Mouse (Mus musculus): Measurements from ENCODE around the gene S1pr2. TPM values are rescaled to one million over a fixed set of nuclear protein-coding genes. Genes with fewer than 3 reads are reported as not detected.

Gene S1pr2
- polyA plus RNA-seq, 1 experiment = 34.0 TPM

DNA sequence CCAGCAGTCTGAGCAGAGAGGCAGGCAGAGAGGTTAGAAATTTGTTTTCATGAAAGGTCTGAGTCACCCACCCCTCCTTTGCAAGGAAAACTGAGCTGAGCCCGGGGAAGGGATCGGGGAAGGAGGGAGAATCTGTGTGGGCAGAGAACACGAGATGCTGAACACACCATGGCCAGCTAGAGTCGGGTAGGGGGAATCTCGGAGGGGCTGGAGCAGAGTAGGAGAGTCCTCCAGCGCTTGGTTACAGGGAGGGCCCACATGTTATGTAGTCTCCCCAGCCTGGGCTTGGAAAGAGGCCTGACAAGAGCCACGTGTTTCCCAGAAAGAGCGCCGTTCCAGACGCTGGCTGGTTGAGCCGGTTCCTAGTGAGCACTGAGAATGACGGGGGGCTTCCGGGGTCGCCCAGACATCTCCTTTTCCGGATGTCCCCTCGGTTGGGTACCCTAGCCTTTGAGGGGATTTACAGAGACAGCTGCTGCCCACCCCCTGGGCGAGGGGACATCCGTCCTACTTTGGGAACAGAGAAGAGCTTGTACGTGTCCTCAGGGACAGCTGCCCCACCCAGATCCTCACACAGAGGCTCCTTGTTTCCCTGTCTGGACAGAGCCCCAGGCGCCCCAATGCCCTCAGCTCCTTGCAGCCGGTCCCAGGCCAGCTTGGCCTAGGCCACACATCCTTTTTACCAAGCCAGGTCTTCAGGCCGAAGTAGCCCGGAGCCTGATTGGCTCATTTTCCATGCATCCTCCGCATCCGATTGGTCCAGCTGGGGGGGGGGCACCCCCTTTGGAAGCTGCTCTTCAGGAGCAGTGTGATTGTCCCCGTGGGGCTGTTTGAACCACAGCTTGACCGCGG lies 4.2 kb downstream of the S1pr2 start:
- H3K4me1 ChIP-seq (ENCODE audit: control insufficient read depth, insufficient read depth, low read length) = peaks cover 14% of the 10 kb centered on the region
- H3K4me3 ChIP-seq (ENCODE audit: insufficient read depth, low read length) = peak overlapping the region; percentile 3; the same call in 1 of the 2 replicates
- no peak for TF ChIP-seq CTCF (IDR thresholded peaks at IDR 0.05; ENCODE audit: borderline replicate concordance, insufficient read depth, low read length)
- TF ChIP-seq POLR2A (IDR thresholded peaks at IDR 0.05; ENCODE audit: low read depth, low read length) = peak; percentile 74
- peak overlapping the region; percentile 97 for H3K27ac ChIP-seq (ENCODE audit: insufficient read depth, low read length)

DNA sequence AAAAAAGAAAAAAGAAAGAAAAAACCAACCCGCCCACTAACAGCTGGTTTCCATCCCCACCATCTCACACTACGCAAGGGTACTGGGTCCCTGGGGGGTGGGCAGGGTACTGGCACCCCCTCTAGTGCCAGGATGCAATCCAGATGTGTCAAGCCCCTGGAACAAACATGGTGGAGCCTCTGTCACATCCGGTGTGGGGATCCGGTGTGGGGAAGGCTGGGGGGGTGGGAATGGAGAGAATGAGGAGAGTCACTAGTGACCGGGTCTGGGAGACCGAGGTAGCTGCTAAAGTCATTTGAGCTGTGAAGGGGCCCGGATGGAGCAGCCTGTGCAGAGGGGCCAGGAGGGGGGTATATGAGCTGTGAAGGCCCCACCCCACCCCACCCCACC lies 4.8 kb downstream of the S1pr2 start:
- Histone ChIP-seq H3K4me1 (ENCODE audit: control insufficient read depth, insufficient read depth, low read length) (peaks cover 14% of the 10 kb centered on the region), H3K27ac (ENCODE audit: insufficient read depth, low read length) (peak overlapping the region; percentile 97), H3K4me3 (ENCODE audit: insufficient read depth, low read length) (no peak overlapping the region)
- TF ChIP-seq POLR2A (IDR thresholded peaks at IDR 0.05; ENCODE audit: low read depth, low read length) (no peak), CTCF (IDR thresholded peaks at IDR 0.05; ENCODE audit: borderline replicate concordance, insufficient read depth, low read length) (no peak)

DNA sequence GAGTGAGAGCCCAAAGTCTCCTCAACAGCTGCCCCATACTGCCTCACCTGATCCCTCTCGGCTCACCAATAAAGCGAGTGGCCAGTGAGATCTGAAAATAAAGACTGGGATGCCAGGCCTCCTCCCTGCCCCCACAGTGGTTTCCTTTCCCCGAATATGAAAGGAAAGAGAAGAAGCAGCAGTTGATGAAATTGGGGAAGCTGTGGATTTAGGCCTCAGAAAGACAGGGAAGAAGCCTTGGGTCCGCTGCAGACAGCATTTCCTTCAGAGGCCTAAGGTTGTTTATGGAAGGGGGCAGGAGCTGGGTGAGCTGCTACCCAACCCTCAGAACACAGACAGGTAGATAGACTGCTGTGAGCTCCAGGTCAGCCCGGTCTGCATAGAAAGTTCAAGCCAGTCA lies 9.8 kb downstream of the S1pr2 start:
- no peak overlapping the region for H3K27ac ChIP-seq (ENCODE audit: insufficient read depth, low read length)
- H3K4me3 ChIP-seq (ENCODE audit: insufficient read depth, low read length) = no peak overlapping the region
- peaks cover 5% of the 10 kb centered on the region; the same call in 1 of the 2 replicates for H3K4me1 ChIP-seq (ENCODE audit: control insufficient read depth, insufficient read depth, low read length)
- TF ChIP-seq POLR2A (IDR thresholded peaks at IDR 0.05; ENCODE audit: low read depth, low read length) (no peak), CTCF (IDR thresholded peaks at IDR 0.05; ENCODE audit: borderline replicate concordance, insufficient read depth, low read length) (no peak)

- peaks cover 2% of the 10 kb centered on the region; the same call in 1 of the 2 replicates for H3K4me1 ChIP-seq (ENCODE audit: control insufficient read depth, insufficient read depth, low read length)
- no peak overlapping the region for H3K4me3 ChIP-seq (ENCODE audit: insufficient read depth, low read length)
- peak overlapping the region; percentile 9; the same call in 1 of the 2 replicates for H3K27ac ChIP-seq (ENCODE audit: insufficient read depth, low read length)
- TF ChIP-seq POLR2A (IDR thresholded peaks at IDR 0.05; ENCODE audit: low read depth, low read length) = no peak
- no peak for TF ChIP-seq CTCF (IDR thresholded peaks at IDR 0.05; ENCODE audit: borderline replicate concordance, insufficient read depth, low read length)
Measured at GRCm38 (mm10) chr9:20966008-20966407, 10.6 kb downstream of the S1pr2 start.

- peaks cover 2% of the 10 kb centered on the region; the same call in 1 of the 2 replicates for H3K4me1 ChIP-seq (ENCODE audit: control insufficient read depth, insufficient read depth, low read length)
- peak overlapping the region; percentile 9; the same call in 1 of the 2 replicates for H3K27ac ChIP-seq (ENCODE audit: insufficient read depth, low read length)
- no peak overlapping the region for H3K4me3 ChIP-seq (ENCODE audit: insufficient read depth, low read length)
- TF ChIP-seq POLR2A (IDR thresholded peaks at IDR 0.05; ENCODE audit: low read depth, low read length) = no peak
- TF ChIP-seq CTCF (IDR thresholded peaks at IDR 0.05; ENCODE audit: borderline replicate concordance, insufficient read depth, low read length) = no peak
Measured at GRCm38 (mm10) chr9:20965606-20966005, 11.0 kb downstream of the S1pr2 start.

- Histone ChIP-seq H3K4me3 (ENCODE audit: insufficient read depth, low read length) (no peak overlapping the region), H3K4me1 (ENCODE audit: control insufficient read depth, insufficient read depth, low read length) (peaks cover 2% of the 10 kb centered on the region; the same call in 1 of the 2 replicates), H3K27ac (ENCODE audit: insufficient read depth, low read length) (no peak overlapping the region)
- TF ChIP-seq CTCF (IDR thresholded peaks at IDR 0.05; ENCODE audit: borderline replicate concordance, insufficient read depth, low read length) (no peak), POLR2A (IDR thresholded peaks at IDR 0.05; ENCODE audit: low read depth, low read length) (no peak)
Measured at GRCm38 (mm10) chr9:20961557-20961956, 15.0 kb downstream of the S1pr2 start.

DNA sequence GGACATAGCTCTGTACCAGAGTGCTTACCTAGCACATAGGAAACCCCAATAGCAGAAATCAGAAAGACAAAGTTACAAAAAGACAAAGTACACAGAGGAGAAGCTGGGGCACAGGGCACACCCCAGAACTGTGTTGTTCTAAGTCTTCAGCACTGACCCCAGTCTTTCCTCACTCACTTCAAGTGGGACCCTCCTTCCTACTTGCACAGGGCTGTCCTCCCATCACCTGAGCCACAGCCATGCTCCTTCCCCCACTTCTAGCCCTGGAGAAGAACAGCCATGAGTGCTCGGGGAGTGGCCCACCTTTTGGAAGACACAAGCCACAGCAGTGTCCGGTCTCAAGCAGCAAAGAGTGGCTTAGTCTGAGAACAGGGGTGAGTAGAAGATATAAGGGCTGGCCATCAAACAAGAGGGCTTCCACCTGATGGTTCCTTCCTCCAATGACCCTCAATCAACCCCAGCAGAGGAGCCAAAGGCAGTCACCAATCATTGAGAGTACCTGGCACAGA lies 17.1 kb downstream of the S1pr2 start, which contains the start of gene Dnmt1:
Gene Dnmt1, minus strand, starts transcription at position 459 of the 509 bp plus-strand sequence.
- Histone ChIP-seq H3K4me3 (ENCODE audit: insufficient read depth, low read length) (no peak within 1 kb of the TSS), H3K27ac (ENCODE audit: insufficient read depth, low read length) (no peak within 1 kb of the TSS), H3K4me1 (ENCODE audit: control insufficient read depth, insufficient read depth, low read length) (peaks cover 2% of the 10 kb centered on the region; the same call in 1 of the 2 replicates)
- TF ChIP-seq CTCF (IDR thresholded peaks at IDR 0.05; ENCODE audit: borderline replicate concordance, insufficient read depth, low read length) = no peak
- TF ChIP-seq POLR2A (IDR thresholded peaks at IDR 0.05; ENCODE audit: low read depth, low read length) = no peak

DNA sequence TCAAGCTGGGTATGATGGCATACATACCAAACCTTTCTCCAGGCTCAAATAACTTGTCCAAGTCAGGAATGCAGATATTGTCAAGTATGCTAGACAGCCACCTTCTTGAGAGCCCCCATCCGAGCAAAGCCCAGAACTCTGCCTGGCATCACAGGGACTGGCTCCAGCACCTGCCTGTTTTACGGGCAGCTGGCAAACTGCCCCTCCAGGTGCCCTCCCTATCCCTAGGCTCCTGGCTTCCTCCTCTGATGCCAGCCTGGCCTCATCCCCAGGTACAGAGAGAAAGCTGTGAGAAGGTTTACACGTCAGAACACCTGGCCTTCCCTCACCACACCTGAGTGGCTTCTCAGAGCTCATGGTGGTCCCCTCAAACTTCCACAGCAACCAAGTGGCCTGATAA lies 19.6 kb downstream of the S1pr2 start:
- Histone ChIP-seq H3K27ac (ENCODE audit: insufficient read depth, low read length) (no peak overlapping the region), H3K4me1 (ENCODE audit: control insufficient read depth, insufficient read depth, low read length) (peaks cover 2% of the 10 kb centered on the region; the same call in 1 of the 2 replicates), H3K4me3 (ENCODE audit: insufficient read depth, low read length) (no peak overlapping the region)
- no peak for TF ChIP-seq POLR2A (IDR thresholded peaks at IDR 0.05; ENCODE audit: low read depth, low read length)
- no peak for TF ChIP-seq CTCF (IDR thresholded peaks at IDR 0.05; ENCODE audit: borderline replicate concordance, insufficient read depth, low read length)

DNA sequence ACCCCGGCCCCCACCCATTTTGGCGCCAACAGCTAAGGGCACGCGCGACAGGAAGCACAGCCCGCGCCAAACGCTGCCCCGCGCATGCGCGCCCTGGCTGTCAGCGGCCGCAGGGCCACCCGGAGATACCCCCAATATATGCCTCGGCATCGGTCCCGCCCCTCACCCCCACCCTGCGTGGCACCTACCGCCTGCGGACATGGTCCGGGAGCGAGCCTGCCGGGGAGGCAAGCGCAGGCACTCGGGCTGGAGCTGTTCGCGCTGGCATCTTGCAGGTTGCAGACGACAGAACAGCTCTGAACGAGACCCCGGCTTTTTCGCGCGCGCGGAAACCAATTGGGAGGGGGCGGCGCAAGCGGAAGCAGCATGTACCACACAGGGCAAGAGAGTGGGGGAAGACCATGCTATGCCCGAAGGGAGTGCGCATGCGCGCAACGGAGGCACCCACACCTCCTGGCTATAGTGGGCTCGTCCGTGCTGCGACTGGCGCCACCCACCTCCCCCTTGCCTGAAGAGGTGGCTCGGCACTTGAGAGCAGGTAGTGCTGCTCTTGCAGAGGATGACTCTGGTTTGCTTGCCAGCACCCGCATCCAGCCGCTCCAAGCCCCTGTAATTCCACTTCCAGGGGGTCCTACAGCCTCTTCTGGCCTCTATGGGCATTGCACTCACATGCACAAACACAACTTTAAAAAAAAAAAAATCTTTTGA lies 23.9 kb downstream of the S1pr2 start:
- TF ChIP-seq POLR2A (IDR thresholded peaks at IDR 0.05; ENCODE audit: low read depth, low read length) (peak; percentile 81), CTCF (IDR thresholded peaks at IDR 0.05; ENCODE audit: borderline replicate concordance, insufficient read depth, low read length) (no peak)
- Histone ChIP-seq H3K27ac (ENCODE audit: insufficient read depth, low read length) (peak overlapping the region; percentile 78), H3K4me1 (ENCODE audit: control insufficient read depth, insufficient read depth, low read length) (peaks cover 4% of the 10 kb centered on the region; the same call in 1 of the 2 replicates), H3K4me3 (ENCODE audit: insufficient read depth, low read length) (peak overlapping the region; percentile 68)
